Mouse (Mus musculus): Measurements from ENCODE around the gene 1700056E22Rik. TPM values are rescaled to one million over a fixed set of nuclear protein-coding genes. Genes with fewer than 3 reads are reported as not detected.

The 1700056E22Rik gene
- polyA plus RNA-seq (2014; fragmentation: Illumina TruSeq; extraction: RNeasy Lipid Tissue Mini Kit (QIAGEN cat#74804); ENCODE audit: low read depth, low replicate concordance): not detected

GRCm38 (mm10) chr1:184034011-184034557 lies at the start of gene 1700056E22Rik:
Gene 1700056E22Rik (minus strand): TSS chr1:184034301.

GRCm38 (mm10) chr1:184013106-184013505 lies 21.0 kb downstream of the 1700056E22Rik start, which contains the start of gene Dusp10:
Gene Dusp10 (plus strand): TSS chr1:184013302.

Other genes with a start within 250 kb of the 1700056E22Rik start
- gene Dusp10, start 21.0 kb downstream of the 1700056E22Rik start, polyA plus RNA-seq (2014; fragmentation: Illumina TruSeq; extraction: RNeasy Lipid Tissue Mini Kit (QIAGEN cat#74804); ENCODE audit: low read depth, low replicate concordance): 0.85 TPM